Mouse (Mus musculus): ENCODE results near the gene Serpinb1a.
A peak's percentile ranks its signal among the peaks of the same experiment; 100 is the strongest.

Gene Serpinb1a

GRCm38 (mm10) chr13:32794619-32795018 lies 56.4 kb downstream of the Serpinb1a start:
- peak; percentile 78 to 94 for DNase-seq

All from kidney, postnatal 25 days (tissue).